Mouse (Mus musculus) embryonic facial prominence, embryonic 10.5 days (tissue): Measurements from ENCODE around the gene Zfp467. TPM values are rescaled to one million over a fixed set of nuclear protein-coding genes. Genes with fewer than 3 reads are reported as not detected.

ENCODE experiments used
- DNase-seq: peaks from one replicate; pipeline ENCODE4 v3.0.0-alpha.2; 2017; ENCODE audit warnings: low spot score
- H3K27ac ChIP-seq: fragments of 300-500 bp; sonication (generic); replicated peaks from 2 replicates; pipeline ENCODE4 v1.5.1; 2016; ENCODE audit warnings: mild to moderate bottlenecking
- H3K27me3 ChIP-seq: fragments of 300-500 bp; sonication (generic); replicated peaks from 2 replicates; pipeline ENCODE4 v1.6.1; 2016; ENCODE audit warnings: low read depth, mild to moderate bottlenecking; ENCODE audit not compliant: poor library complexity, severe bottlenecking
- H3K36me3 ChIP-seq: fragments of 300-500 bp; sonication (generic); replicated peaks from 2 replicates; pipeline ENCODE4 v1.6.1; 2016; ENCODE audit warnings: mild to moderate bottlenecking, moderate library complexity
- H3K4me1 ChIP-seq: fragments of 300-500 bp; sonication (generic); 2 replicates; pipeline ENCODE4 v1.6.1; 2016
- H3K4me3 ChIP-seq: fragments of 300-500 bp; sonication (generic); 2 replicates; pipeline ENCODE4 v1.5.1; 2016; ENCODE audit warnings: mild to moderate bottlenecking, moderate library complexity
- H3K9me3 ChIP-seq: fragments of 300-500 bp; sonication (generic); 2 replicates; pipeline ENCODE4 v1.6.1; 2016; ENCODE audit warnings: mild to moderate bottlenecking
- WGBS: fragments of 180-500 bp; shearing (Covaris S2); methylation state at CpG from one replicate; pipeline ENCODE4 v1.1.7; 2016; 5-methylcytosine and 5-hydroxymethylcytosine counted together
- polyA plus RNA-seq: library from polyadenylated mRNA; unstranded; fragments of >200 nt; fragmentation: Nextera tagmentation; extraction: Ambion mirVana; gene quantifications from 2 replicates; pipeline ENCODE4 v1.2.1, GENCODE M21; 2016

Zfp467 gene
- 12.8 and 16.8 TPM in 2 replicates for polyA plus RNA-seq

GRCm38 (mm10) chr6:48445181-48446101, at the start of gene Zfp467:
Gene Zfp467 (minus strand): TSS chr6:48445825.
- Histone ChIP-seq H3K36me3 (peaks cover 21% of the 10 kb centered on the region), H3K4me3 (peak within 1 kb of the TSS; percentile 92), H3K27ac (peak within 1 kb of the TSS; percentile 97), H3K27me3 (peaks cover 11% of the 10 kb centered on the region), H3K9me3 (no peaks in the 10 kb centered on the region; the same call in 1 of the 2 replicates), H3K4me1 (peaks cover 55% of the 10 kb centered on the region)
- peak; percentile 63 for DNase-seq
- under 1% methylated on average over 65 of the region's 65 CpGs for WGBS

- peaks cover 17% of the 10 kb centered on the region for H3K4me1 ChIP-seq
- DNase-seq = no peak
- H3K27ac ChIP-seq = peak overlapping the region; percentile 57
- no peaks in the 10 kb centered on the region for H3K36me3 ChIP-seq
- no peaks in the 10 kb centered on the region for H3K9me3 ChIP-seq
- H3K4me3 ChIP-seq = no peak overlapping the region
- 9% methylated on average over 8 of the region's 8 CpGs for WGBS
- H3K27me3 ChIP-seq = peaks cover 32% of the 10 kb centered on the region
Measured at GRCm38 (mm10) chr6:48493136-48493730, 47.6 kb upstream of the Zfp467 start.

DNA sequence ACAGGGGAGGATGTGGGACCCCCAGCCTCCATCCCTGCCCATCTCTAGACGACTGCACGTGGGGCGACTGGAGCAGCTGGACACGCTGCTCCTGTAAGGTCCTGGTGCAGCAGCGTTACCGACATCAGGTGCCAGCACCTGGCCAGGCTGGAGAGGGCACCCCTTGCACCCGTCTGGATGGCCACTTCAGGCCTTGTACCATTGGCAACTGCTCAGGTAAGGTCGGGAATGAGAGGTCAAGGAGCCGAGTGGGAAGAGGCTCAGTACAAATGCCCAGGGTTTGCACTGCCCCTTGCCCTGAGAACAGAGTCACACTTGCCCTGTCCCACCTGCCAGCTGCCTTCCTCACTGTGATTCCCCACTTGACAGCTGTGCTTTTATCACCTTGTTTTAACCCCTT, 45.7 kb upstream of the Zfp467 start:
- peaks cover 32% of the 10 kb centered on the region for H3K27me3 ChIP-seq
- H3K4me1 ChIP-seq = peaks cover 36% of the 10 kb centered on the region
- DNase-seq = no peak
- no peaks in the 10 kb centered on the region for H3K36me3 ChIP-seq
- no peak overlapping the region; the same call in 1 of the 2 replicates for H3K27ac ChIP-seq
- whole genome bisulfite sequencing = 71% methylated on average over 9 of the region's 9 CpGs
- no peaks in the 10 kb centered on the region for H3K9me3 ChIP-seq
- no peak overlapping the region for H3K4me3 ChIP-seq

- Histone ChIP-seq H3K36me3 (no peaks in the 10 kb centered on the region), H3K4me3 (no peak overlapping the region), H3K9me3 (no peaks in the 10 kb centered on the region), H3K27ac (no peak overlapping the region), H3K27me3 (peaks cover 32% of the 10 kb centered on the region), H3K4me1 (peaks cover 45% of the 10 kb centered on the region)
- no peak for DNase-seq
- WGBS = 81% methylated on average over 3 of the region's 3 CpGs
Measured at GRCm38 (mm10) chr6:48489741-48490140, 44.1 kb upstream of the Zfp467 start.

- H3K27me3 ChIP-seq = peaks cover 29% of the 10 kb centered on the region
- 7% methylated on average over 25 of the region's 25 CpGs for WGBS
- peak overlapping the region; percentile 57 for H3K4me3 ChIP-seq
Measured at GRCm38 (mm10) chr6:48487747-48488725, 42.4 kb upstream of the Zfp467 start.

DNA sequence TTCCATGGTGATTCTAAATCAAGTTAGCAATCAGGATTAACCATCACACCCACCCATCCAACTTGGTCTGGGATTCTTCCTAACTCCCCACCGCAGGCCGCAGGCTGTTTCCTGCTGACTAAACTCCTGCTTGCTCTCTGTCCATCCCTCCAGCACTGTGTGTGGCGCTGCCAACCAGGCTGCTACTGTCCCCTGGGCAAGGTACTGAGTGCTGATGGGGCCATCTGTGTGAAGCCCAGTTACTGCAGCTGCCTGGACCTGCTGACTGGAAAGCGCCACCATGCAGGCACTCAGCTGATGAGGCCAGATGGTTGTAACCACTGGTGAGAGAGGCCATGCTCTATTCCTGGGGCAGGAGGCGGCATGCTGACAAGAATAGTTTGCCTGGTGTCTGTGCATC, 36.9 kb upstream of the Zfp467 start:
- Histone ChIP-seq H3K9me3 (no peaks in the 10 kb centered on the region), H3K27ac (0 out of 2 replicates have a peak overlapping the region, but pooled peaks have one; percentile 44), H3K4me1 (peaks cover 39% of the 10 kb centered on the region), H3K4me3 (no peak overlapping the region), H3K27me3 (no peaks in the 10 kb centered on the region; the same call in 1 of the 2 replicates), H3K36me3 (no peaks in the 10 kb centered on the region)
- WGBS = 72% methylated on average over 5 of the region's 5 CpGs
- DNase-seq = no peak

More at GRCm38 (mm10) chr6:48487747-48488725, 42.4 kb upstream of the Zfp467 start:
- H3K27ac ChIP-seq = peak overlapping the region; percentile 90
- peak; percentile 65 for DNase-seq
- H3K9me3 ChIP-seq = no peaks in the 10 kb centered on the region
- peaks cover 42% of the 10 kb centered on the region for H3K4me1 ChIP-seq
- no peaks in the 10 kb centered on the region for H3K36me3 ChIP-seq

GRCm38 (mm10) chr6:48478446-48478845, 32.8 kb upstream of the Zfp467 start:
- 89% methylated on average over 4 of the region's 4 CpGs for WGBS
- Histone ChIP-seq H3K27me3 (no peaks in the 10 kb centered on the region), H3K9me3 (no peaks in the 10 kb centered on the region), H3K27ac (no peak overlapping the region; the same call in 1 of the 2 replicates), H3K4me3 (no peak overlapping the region), H3K4me1 (peaks cover 25% of the 10 kb centered on the region), H3K36me3 (no peaks in the 10 kb centered on the region)
- DNase-seq = no peak

DNA sequence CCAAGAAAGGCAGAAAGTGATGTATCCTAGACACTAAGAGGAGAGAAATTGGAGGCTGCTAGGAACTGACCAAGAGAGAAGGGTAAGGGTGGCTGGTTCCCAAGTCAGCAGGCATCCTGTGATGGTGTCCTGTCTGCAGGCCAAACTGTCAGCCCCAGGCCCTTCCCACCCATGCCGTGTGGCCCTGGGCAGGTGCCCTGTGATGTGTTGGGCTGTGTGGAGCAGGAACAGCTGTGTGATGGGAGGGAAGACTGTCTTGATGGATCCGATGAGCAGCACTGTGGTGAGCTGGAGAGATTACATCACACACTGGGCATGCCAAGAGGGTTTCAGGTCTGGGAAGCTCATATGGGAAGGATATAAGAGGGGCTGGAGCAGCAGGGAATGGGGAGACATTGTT, 25.1 kb upstream of the Zfp467 start:
- no peak overlapping the region for H3K27ac ChIP-seq
- no peaks in the 10 kb centered on the region for H3K9me3 ChIP-seq
- no peak overlapping the region for H3K4me3 ChIP-seq
- no peaks in the 10 kb centered on the region for H3K36me3 ChIP-seq
- H3K27me3 ChIP-seq = no peaks in the 10 kb centered on the region
- peaks cover 16% of the 10 kb centered on the region for H3K4me1 ChIP-seq
- WGBS = 85% methylated on average over 2 of the region's 2 CpGs
- DNase-seq = no peak

GRCm38 (mm10) chr6:48467490-48467889, 21.9 kb upstream of the Zfp467 start:
- H3K36me3 ChIP-seq = no peaks in the 10 kb centered on the region
- H3K9me3 ChIP-seq = no peaks in the 10 kb centered on the region
- H3K4me3 ChIP-seq = no peak overlapping the region
- DNase-seq = no peak
- H3K27ac ChIP-seq = 0 out of 2 replicates have a peak overlapping the region, but pooled peaks have one; percentile 3
- H3K27me3 ChIP-seq = no peaks in the 10 kb centered on the region
- 86% methylated on average over 7 of the region's 7 CpGs for WGBS
- peaks cover 26% of the 10 kb centered on the region for H3K4me1 ChIP-seq

DNA sequence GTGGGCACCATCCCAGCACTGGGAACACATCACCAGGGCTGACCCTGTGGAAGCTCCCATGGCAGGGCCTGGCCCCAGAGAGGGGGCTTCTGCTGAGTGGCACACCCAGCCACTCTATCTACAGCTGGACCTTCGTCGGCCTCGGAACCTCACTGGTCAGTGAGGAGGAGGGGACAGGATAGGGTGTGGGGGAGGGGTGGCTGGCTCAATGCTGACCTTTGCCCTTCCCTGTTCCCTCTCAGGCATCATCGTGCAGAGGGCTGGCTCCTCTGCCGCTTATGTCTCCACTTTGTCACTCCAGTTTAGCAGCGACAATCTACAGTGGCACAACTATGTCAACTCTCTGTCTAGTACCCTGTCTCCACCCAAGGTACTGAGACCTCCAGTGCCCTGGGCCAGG, 21.1 kb upstream of the Zfp467 start:
- no peak overlapping the region for H3K4me3 ChIP-seq
- no peak for DNase-seq
- H3K9me3 ChIP-seq = no peaks in the 10 kb centered on the region
- peaks cover 26% of the 10 kb centered on the region for H3K4me1 ChIP-seq
- no peaks in the 10 kb centered on the region for H3K27me3 ChIP-seq
- no peaks in the 10 kb centered on the region for H3K36me3 ChIP-seq
- 19% methylated on average over 6 of the region's 6 CpGs for WGBS
- no peak overlapping the region; the same call in 1 of the 2 replicates for H3K27ac ChIP-seq

DNA sequence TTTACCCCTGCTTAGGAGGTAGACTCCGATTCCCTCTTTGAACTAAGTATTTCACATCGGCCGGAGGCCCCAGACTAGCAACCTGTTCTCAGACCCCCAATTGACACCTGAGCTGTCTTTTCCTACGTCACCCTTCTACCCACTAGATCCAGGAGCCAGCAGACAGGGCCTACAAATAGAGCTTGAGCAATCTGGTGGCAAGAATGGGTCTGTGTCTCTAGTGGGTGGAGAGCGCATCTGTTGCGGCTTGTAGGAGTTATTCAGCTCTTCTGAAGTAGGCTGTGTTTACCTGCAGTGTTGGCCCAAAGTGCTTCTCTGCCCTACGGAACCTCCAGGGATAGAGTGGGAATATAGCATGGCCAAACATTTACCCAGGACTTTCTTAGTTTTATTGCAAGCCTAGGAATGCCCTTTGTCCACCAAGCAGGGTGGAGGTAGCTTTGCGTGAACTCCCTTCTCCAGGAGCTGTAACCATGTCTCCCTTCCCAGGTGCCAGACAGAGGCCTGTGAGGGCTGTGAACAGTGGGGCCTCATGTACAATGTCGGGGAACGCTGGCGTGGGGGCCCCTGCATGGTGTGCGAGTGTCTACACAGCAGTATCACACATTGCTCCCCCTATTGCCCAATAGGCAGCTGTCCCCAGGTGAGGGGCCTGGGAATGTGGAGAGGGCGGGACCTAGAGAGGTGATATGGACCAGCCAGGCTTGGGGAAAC, 19.5 kb upstream of the Zfp467 start:
- H3K36me3 ChIP-seq = no peaks in the 10 kb centered on the region
- H3K9me3 ChIP-seq = no peaks in the 10 kb centered on the region
- no peak for DNase-seq
- no peaks in the 10 kb centered on the region for H3K27me3 ChIP-seq
- no peak overlapping the region for H3K27ac ChIP-seq
- 92% methylated on average over 13 of the region's 13 CpGs for WGBS
- no peak overlapping the region for H3K4me3 ChIP-seq
- H3K4me1 ChIP-seq = peaks cover 26% of the 10 kb centered on the region
